Comparison of ENCODE assay signal across 8 mouse cellular contexts in genomic region chr8:109737237-109738048, GRCm38 (mm10). TPM values are rescaled to one million over a fixed set of nuclear protein-coding genes. Genes with fewer than 3 reads are reported as not detected.
DNase-seq lines count a peak whose midpoint lies in the region; ATAC-seq lines count a peak whose summit lies in the region.

Atxn1l (minus strand) TSS chr8:109737739.

- H3K9me3 ChIP-seq in forebrain, embryonic 11.5 days (ENCODE audit: control insufficient read depth, low read length): no peaks in the 10 kb centered on the region
- no peaks in the 10 kb centered on the region for H3K9me3 ChIP-seq in heart, embryonic 16.5 days (replicated peaks; ENCODE audit: control insufficient read depth, low read length)
- no peaks in the 10 kb centered on the region for H3K9me3 ChIP-seq in liver, embryonic 15.5 days (replicated peaks)
- no peaks in the 10 kb centered on the region for H3K9me3 ChIP-seq in neural tube, embryonic 12.5 days

- peak; percentile 79 to 83 for DNase-seq in CD8-positive naive resting alpha-beta T cell, adult 2 months (ENCODE audit: low read depth in 2 of 2, low spot score in 2 of 2)
- DNase-seq in c-Kit-positive CD71-negative TER-119-negative erythroid progenitor cells, embryonic 14.5 days (ENCODE audit: low read depth): peak; percentile 84
- peak; percentile 98 for DNase-seq in forebrain, embryonic 11.5 days (ENCODE audit: low spot score)
- peak; percentile 84 to 92 for DNase-seq in kidney, postnatal 36 days
- DNase-seq in telencephalon, adult 2 months (ENCODE audit: low read depth, low spot score): peak; percentile 47

- peaks cover 2% of the 10 kb centered on the region for H3K4me1 ChIP-seq in forebrain, embryonic 11.5 days (replicated peaks; ENCODE audit: control insufficient read depth, insufficient read depth, low read length)
- H3K4me1 ChIP-seq in heart, embryonic 16.5 days (ENCODE audit: control insufficient read depth, insufficient read depth, low read length): peaks cover 9% of the 10 kb centered on the region
- peaks cover 19% of the 10 kb centered on the region for H3K4me1 ChIP-seq in liver, embryonic 15.5 days (replicated peaks)
- H3K4me1 ChIP-seq in neural tube, embryonic 12.5 days: peaks cover 11% of the 10 kb centered on the region

- H3K27ac ChIP-seq in forebrain, embryonic 11.5 days (ENCODE audit: low read depth, low read length): 0 out of 2 replicates have a peak within 1 kb of the TSS, but pooled peaks have one; percentile 25
- peak within 1 kb of the TSS; percentile 85 for H3K27ac ChIP-seq in heart, embryonic 16.5 days (ENCODE audit: low read length)
- peak within 1 kb of the TSS; percentile 77 for H3K27ac ChIP-seq in liver, embryonic 15.5 days (replicated peaks)
- no peak within 1 kb of the TSS for H3K27ac ChIP-seq in neural tube, embryonic 12.5 days

- no peaks in the 10 kb centered on the region; the same call in 1 of the 2 replicates for H3K36me3 ChIP-seq in forebrain, embryonic 11.5 days (ENCODE audit: control insufficient read depth, insufficient read depth, low read length)
- peaks cover 14% of the 10 kb centered on the region for H3K36me3 ChIP-seq in heart, embryonic 16.5 days (ENCODE audit: control insufficient read depth, insufficient read depth)
- peaks cover 23% of the 10 kb centered on the region for H3K36me3 ChIP-seq in liver, embryonic 15.5 days (replicated peaks)
- H3K36me3 ChIP-seq in neural tube, embryonic 12.5 days: peaks cover 24% of the 10 kb centered on the region

- WGBS in forebrain, embryonic 11.5 days: under 1% methylated on average over 56 of the region's 59 CpGs
- WGBS in heart, embryonic 16.5 days: 0% methylated on average over 54 of the region's 59 CpGs
- WGBS in liver, embryonic 15.5 days (ENCODE audit: insufficient replicate concordance): under 1% methylated on average over 59 of the region's 59 CpGs
- WGBS in neural tube, embryonic 12.5 days: under 1% methylated on average over 59 of the region's 59 CpGs

- H3K27me3 ChIP-seq in forebrain, embryonic 11.5 days (ENCODE audit: control insufficient read depth, insufficient read depth, low read length): no peaks in the 10 kb centered on the region
- H3K27me3 ChIP-seq in heart, embryonic 16.5 days (ENCODE audit: control insufficient read depth, insufficient read depth, low read length): no peaks in the 10 kb centered on the region
- H3K27me3 ChIP-seq in liver, embryonic 15.5 days: no peaks in the 10 kb centered on the region
- H3K27me3 ChIP-seq in neural tube, embryonic 12.5 days (replicated peaks): no peaks in the 10 kb centered on the region

- peak within 1 kb of the TSS; percentile 97 for H3K9ac ChIP-seq in forebrain, embryonic 11.5 days (ENCODE audit: low read length)
- peak within 1 kb of the TSS; percentile 99 for H3K9ac ChIP-seq in heart, embryonic 16.5 days (ENCODE audit: low read length)
- peak within 1 kb of the TSS; percentile 86 for H3K9ac ChIP-seq in liver, embryonic 15.5 days
- H3K9ac ChIP-seq in neural tube, embryonic 12.5 days: peak within 1 kb of the TSS; percentile 93

- peak within 1 kb of the TSS; percentile 95 for H3K4me3 ChIP-seq in forebrain, embryonic 11.5 days (ENCODE audit: low read depth, low read length)
- peak within 1 kb of the TSS; percentile 99 for H3K4me3 ChIP-seq in heart, embryonic 16.5 days (ENCODE audit: low read length)
- peak within 1 kb of the TSS; percentile 87 for H3K4me3 ChIP-seq in liver, embryonic 15.5 days (replicated peaks)
- peak within 1 kb of the TSS; percentile 92 for H3K4me3 ChIP-seq in neural tube, embryonic 12.5 days

- peak within 1 kb of the TSS; percentile 88 for H3K4me2 ChIP-seq in forebrain, embryonic 11.5 days (ENCODE audit: low read depth, low read length, severe bottlenecking)
- peak within 1 kb of the TSS; percentile 85 for H3K4me2 ChIP-seq in heart, embryonic 16.5 days (ENCODE audit: low read depth, low read length)
- peak within 1 kb of the TSS; percentile 90 for H3K4me2 ChIP-seq in liver, embryonic 15.5 days
- H3K4me2 ChIP-seq in neural tube, embryonic 12.5 days (replicated peaks): peak within 1 kb of the TSS; percentile 75

- peak; percentile 90 for ATAC-seq in forebrain, embryonic 11.5 days (replicated peaks; ENCODE audit: low FRiP score)
- ATAC-seq in heart, embryonic 16.5 days (replicated peaks; ENCODE audit: extremely low read depth, insufficient read depth, low FRiP score): peak; percentile 85
- peak; percentile 85 for ATAC-seq in liver, embryonic 15.5 days (ENCODE audit: insufficient read depth)
- peak; percentile 87 for ATAC-seq in neural tube, embryonic 12.5 days (ENCODE audit: low FRiP score, low read depth)

RNA-seq across cellular contexts. Expression of gene Atxn1l, which starts in this region (rescaled TPM):
- polyA plus RNA-seq in forebrain, embryonic 11.5 days (2014; fragmentation: Nextera tagmentation; extraction: Ambion mirVana): 8.3 and 8.6 TPM in 2 replicates
- 4.9 TPM in 2 replicates for polyA plus RNA-seq in heart, embryonic 16.5 days (2015; fragmentation: Nextera tagmentation; extraction: Ambion mirVana)
- 2.1 and 3.5 TPM in 2 replicates for polyA plus RNA-seq in liver, embryonic 15.5 days (2015; fragmentation: Nextera tagmentation; extraction: Ambion mirVana)
- polyA plus RNA-seq in neural tube, embryonic 12.5 days (2016; fragmentation: Nextera tagmentation; extraction: Ambion mirVana): 6.3 and 7.8 TPM in 2 replicates

Comparison
In these comparisons a context has a peak if more than half of its experiments do, and no peak if none do; other contexts are left out.
1. DNase-seq: peak in every context shown above with its lines; median percentile 98 in forebrain, embryonic 11.5 days; 88 in kidney, postnatal 36 days; 84 in c-Kit-positive CD71-negative TER-119-negative erythroid progenitor cells, embryonic 14.5 days; 81 in CD8-positive naive resting alpha-beta T cell, adult 2 months; 47 in telencephalon, adult 2 months.